Mouse (Mus musculus): ENCODE measurements around the gene Jph4. TPM values are rescaled to one million over a fixed set of nuclear protein-coding genes. Genes with fewer than 3 reads are reported as not detected.
A peak's percentile ranks its signal among the peaks of the same experiment; 100 is the strongest.

Gene Jph4
- total and polyA plus RNA-seq, 3 experiments = not detected

DNA sequence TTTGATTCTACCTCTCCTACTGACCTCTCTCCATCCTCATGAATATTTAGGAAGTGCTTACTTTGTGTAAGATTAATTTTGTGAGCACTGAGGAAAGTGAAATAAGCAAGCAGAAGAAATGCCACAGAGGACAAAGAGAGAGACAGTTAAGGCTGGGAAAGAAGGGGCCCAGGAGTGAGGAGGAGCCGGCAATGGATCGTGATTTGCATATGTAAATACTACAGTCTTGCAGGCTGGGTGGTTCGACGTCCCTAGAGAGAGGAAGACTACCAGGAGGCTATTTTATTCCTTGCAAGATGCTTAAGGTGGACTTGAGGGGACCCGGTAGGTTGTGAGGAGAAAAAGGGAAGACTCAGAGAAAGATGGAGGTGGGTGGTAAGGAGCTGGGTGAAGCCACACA lies 35.6 kb downstream of the Jph4 start:
- dilution Hi-C loops (cut with MboI; ENCODE audit: extremely low pct_ligation_motif_present, extremely low pct_unique_long_range_greater_than_20kb, low sequenced_read_pairs) = no loop called here
- in situ Hi-C loops (cut with MboI; ENCODE audit: low pct_ligation_motif_present, low pct_unique_long_range_greater_than_20kb, low sequenced_read_pairs) = no loop called here
- Histone ChIP-seq H3K4me2 (ENCODE audit: insufficient read depth, low read depth, poor library complexity, severe bottlenecking) (no peak overlapping the region; the same call in 1 of the 2 replicates), H3K79me2 (replicated peaks; ENCODE audit: control insufficient read depth, extremely low read depth, insufficient read depth, poor library complexity, severe bottlenecking) (no peaks in the 10 kb centered on the region), H3K4me1 (ENCODE audit: control insufficient read depth in 1 of 2, insufficient read depth in 2 of 2) (peaks cover 11 to 44% of the 10 kb centered on the region in 2 experiments), H3K36me3 (replicated peaks in 1 of 2; ENCODE audit: control insufficient read depth in 1 of 2, insufficient read depth in 1 of 2, low read length in 1 of 2) (no peaks in the 10 kb centered on the region), H3K9ac (ENCODE audit: insufficient read depth, low read depth) (no peak overlapping the region), H3K4me3 (replicated peaks in 1 of 3; ENCODE audit: low read depth in 2 of 3, low read length in 2 of 3, poor library complexity in 1 of 3) (no peak overlapping the region), H3K27ac (ENCODE audit: insufficient read depth, low read depth) (no peak overlapping the region), H3K9me3 (replicated peaks; ENCODE audit: low read length) (no peaks in the 10 kb centered on the region), H3K27me3 (replicated peaks) (peaks cover 3% of the 10 kb centered on the region)
- TF ChIP-seq ETS1 (conservative IDR thresholded peaks at IDR 0.05; ENCODE audit: low read depth, low read length) (no peak), MXI1 (IDR thresholded peaks at IDR 0.05; ENCODE audit: low read depth, low read length) (no peak), E2F4 (IDR thresholded peaks at IDR 0.05; ENCODE audit: insufficient replicate concordance, low read depth, low read length) (no peak), JUND (conservative IDR thresholded peaks at IDR 0.05; ENCODE audit: low read depth, low read length) (no peak), BHLHE40 (IDR thresholded peaks at IDR 0.05; ENCODE audit: low read depth, low read length) (no peak), SIN3A (IDR thresholded peaks at IDR 0.05; ENCODE audit: low read length) (no peak), MAFK (IDR thresholded peaks at IDR 0.05; ENCODE audit: insufficient replicate concordance, low read length) (no peak), POLR2AphosphoS2 (IDR thresholded peaks at IDR 0.05; ENCODE audit: low read depth, low read length) (no peak), SMC3 (IDR thresholded peaks at IDR 0.05; ENCODE audit: low read depth, low read length) (no peak), MYC (IDR thresholded peaks at IDR 0.05; ENCODE audit: low read depth, low read length) (no peak), RAD21 (IDR thresholded peaks at IDR 0.05; ENCODE audit: low read depth, low read length) (no peak), USF2 (conservative IDR thresholded peaks at IDR 0.05; ENCODE audit: low read depth, low read length) (no peak), USF1 (IDR thresholded peaks at IDR 0.05; ENCODE audit: low read depth, low read length) (no peak), ZNF384 (IDR thresholded peaks at IDR 0.05; ENCODE audit: low read depth, low read length) (no peak), CHD1 (IDR thresholded peaks at IDR 0.05; ENCODE audit: low read depth, low read length) (no peak)
- no peak for DNase-seq (ENCODE audit: extremely low read depth)

DNA sequence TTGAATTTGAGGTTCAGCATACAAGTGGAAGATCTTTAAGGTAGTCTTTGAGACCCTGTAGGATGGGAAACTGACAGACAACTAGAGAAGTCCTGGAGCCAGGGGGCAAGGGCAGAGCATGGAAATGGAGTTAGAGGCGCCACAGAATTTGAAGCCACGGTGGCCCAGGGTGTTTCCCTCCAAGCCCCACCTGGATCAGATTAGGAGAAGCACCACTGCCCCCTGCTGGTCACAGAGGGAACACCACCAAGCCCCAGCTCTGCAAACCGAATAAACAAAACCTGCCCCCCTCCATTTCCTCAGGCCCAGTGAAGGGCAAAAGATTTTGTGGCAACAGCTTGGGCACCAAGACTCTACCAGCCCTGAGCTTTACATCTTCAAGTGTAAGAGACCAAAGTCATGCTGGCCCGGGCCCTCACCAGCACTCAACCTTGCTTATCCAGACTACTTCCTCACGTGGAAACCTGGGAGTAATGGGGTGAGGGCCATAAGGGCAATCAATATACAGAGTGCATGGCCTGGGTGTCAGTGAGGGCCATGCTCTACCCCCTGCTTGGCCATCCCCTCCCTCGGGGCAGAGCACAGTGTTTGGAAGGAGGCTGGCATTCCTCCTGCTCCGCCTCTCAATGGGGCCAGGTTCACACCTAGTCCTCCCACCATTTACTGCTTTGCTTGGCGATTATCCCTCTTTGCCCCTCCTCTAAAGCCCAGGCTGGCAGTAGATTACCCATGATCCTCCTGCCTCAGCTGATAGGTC lies 37.3 kb downstream of the Jph4 start:
- H3K9ac ChIP-seq (ENCODE audit: insufficient read depth, low read depth) = no peak overlapping the region
- no peaks in the 10 kb centered on the region for H3K36me3 ChIP-seq (replicated peaks in 1 of 2; ENCODE audit: control insufficient read depth in 1 of 2, insufficient read depth in 1 of 2, low read length in 1 of 2)
- in situ Hi-C loops (cut with MboI; ENCODE audit: low pct_ligation_motif_present, low pct_unique_long_range_greater_than_20kb, low sequenced_read_pairs) (loop anchor here (5.0 kb wide), 1 partner anchor 42 kb away; no protein-coding TSS in a partner anchor), dilution Hi-C loops (cut with MboI; ENCODE audit: extremely low pct_ligation_motif_present, extremely low pct_unique_long_range_greater_than_20kb, low sequenced_read_pairs) (no loop called here)
- peaks cover 5% of the 10 kb centered on the region for H3K27me3 ChIP-seq (replicated peaks)
- no peaks in the 10 kb centered on the region for H3K9me3 ChIP-seq (replicated peaks; ENCODE audit: low read length)
- H3K4me3 ChIP-seq (replicated peaks in 1 of 3; ENCODE audit: low read depth in 2 of 3, low read length in 2 of 3, poor library complexity in 1 of 3) = no peak overlapping the region
- no peak overlapping the region for H3K27ac ChIP-seq (ENCODE audit: insufficient read depth, low read depth)
- TF ChIP-seq GABPA (IDR thresholded peaks at IDR 0.05; ENCODE audit: insufficient replicate concordance, low read depth, low read length) (no peak), POLR2A (IDR thresholded peaks at IDR 0.05; ENCODE audit: low read depth, low read length) (no peak), TBP (conservative IDR thresholded peaks at IDR 0.05; ENCODE audit: low read depth, low read length) (no peak), CTCF (conservative IDR thresholded peaks at IDR 0.05 in 1 of 2, IDR thresholded peaks at IDR 0.05 in 1 of 2; ENCODE audit: low read depth in 2 of 2, low read length in 2 of 2) (peak; percentile 69 to 85), MEF2A (IDR thresholded peaks at IDR 0.05; ENCODE audit: borderline replicate concordance, low read depth, low read length) (no peak), MAX (IDR thresholded peaks at IDR 0.05; ENCODE audit: low read length) (no peak), MAZ (IDR thresholded peaks at IDR 0.05; ENCODE audit: low read depth, low read length) (0 out of 2 replicates have a peak, but pooled peaks have one; percentile 68), NELFE (IDR thresholded peaks at IDR 0.05; ENCODE audit: low read depth, low read length) (no peak), RAD21 (IDR thresholded peaks at IDR 0.05; ENCODE audit: low read depth, low read length) (peak; percentile 80), IRF4 (IDR thresholded peaks at IDR 0.05; ENCODE audit: low read depth, low read length) (0 out of 2 replicates have a peak, but pooled peaks have one; percentile 18), SMC3 (IDR thresholded peaks at IDR 0.05; ENCODE audit: low read depth, low read length) (peak; percentile 75)
- no peaks in the 10 kb centered on the region for H3K79me2 ChIP-seq (replicated peaks; ENCODE audit: control insufficient read depth, extremely low read depth, insufficient read depth, poor library complexity, severe bottlenecking)
- peaks cover 0 to 31% of the 10 kb centered on the region in 2 experiments; a peak in 2 of 4 replicates for H3K4me1 ChIP-seq (ENCODE audit: control insufficient read depth in 1 of 2, insufficient read depth in 2 of 2)
- peak; percentile 79 for DNase-seq (ENCODE audit: extremely low read depth)
- H3K4me2 ChIP-seq (ENCODE audit: insufficient read depth, low read depth, poor library complexity, severe bottlenecking) = no peak overlapping the region
